Mouse (Mus musculus) kidney, adult 2 months (tissue): ENCODE results near the gene Zc3hav1l.

Experiments used
- CTCF ChIP-seq: fragments of 200-500 bp; conservative IDR thresholded peaks from 2 replicates; pipeline ENCODE4 v1.5.1; 2011; ENCODE audit warnings: low read depth, mild to moderate bottlenecking, control low read depth, low read length, moderate library complexity, mixed read lengths; ENCODE audit not compliant: insufficient read depth, insufficient read length
- POLR2A ChIP-seq: fragments of 200-500 bp; IDR thresholded peaks from one replicate; pipeline ENCODE4 v1.6.1; 2011; ENCODE audit warnings: low read depth, low read length, control low read depth

DNA sequence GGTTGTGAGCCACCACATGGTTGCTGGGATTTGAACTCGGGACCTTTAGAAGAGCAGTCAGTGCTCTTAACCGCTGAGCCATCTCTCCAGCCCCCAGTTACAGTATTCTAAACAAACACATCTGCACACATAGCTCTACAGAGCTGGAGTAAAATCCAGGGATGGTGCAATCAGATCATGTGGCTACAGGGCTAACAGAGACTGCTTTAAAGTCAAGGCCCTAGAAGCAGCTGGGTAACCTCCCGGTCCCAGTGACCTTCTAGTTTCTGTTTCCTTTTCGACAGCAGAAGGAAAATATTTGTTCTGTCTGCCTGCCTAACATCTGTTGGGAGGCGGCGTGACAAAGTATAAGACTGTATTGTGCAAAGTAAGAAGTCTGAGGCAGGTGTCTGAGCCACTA is 38.9 kb upstream of the Zc3hav1l start:
- TF ChIP-seq CTCF: no peak
- TF ChIP-seq POLR2A: no peak
